Mouse (Mus musculus) cerebellum, adult 11-12 months (tissue): ENCODE measurements around the gene Ttf1.

Source experiments
- DNase-seq: peaks from one replicate; pipeline ENCODE4 v3.0.0; 2022

Gene Ttf1

GRCm38 (mm10) chr2:29060135-29060597 lies at the start of gene Ttf1:
Gene Ttf1, plus strand, starts transcription at chr2:29060262.
- peak; percentile 90 for DNase-seq

- DNase-seq, result no peak
Measured at GRCm38 (mm10) chr2:29012523-29012922, 47.5 kb upstream of the Ttf1 start.

GRCm38 (mm10) chr2:29016599-29017587 lies 43.2 kb upstream of the Ttf1 start:
- no peak for DNase-seq

DNA sequence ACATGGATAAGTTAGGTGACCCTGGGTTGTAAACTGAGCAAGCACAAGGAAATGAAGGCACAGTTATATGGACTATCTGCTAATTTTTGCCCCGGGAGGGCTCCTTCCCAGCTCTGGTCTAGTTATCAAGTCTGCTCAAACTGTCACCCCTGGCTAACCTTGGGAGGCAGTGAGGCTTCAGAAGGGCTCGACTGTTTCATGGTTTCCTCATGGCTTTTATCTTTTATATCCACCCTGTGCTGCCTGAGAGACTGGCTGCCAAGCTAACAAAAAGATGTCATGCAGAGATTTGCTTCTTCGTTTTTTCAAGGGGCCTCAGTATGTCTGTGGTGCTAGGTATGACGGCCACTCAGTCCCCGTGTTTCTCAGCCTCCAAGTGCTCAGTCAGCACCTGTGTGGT lies 41.4 kb upstream of the Ttf1 start:
- DNase-seq, result no peak

- DNase-seq, result no peak
Measured at GRCm38 (mm10) chr2:29021025-29021424, 39.0 kb upstream of the Ttf1 start.

GRCm38 (mm10) chr2:29023001-29023400 lies 37.1 kb upstream of the Ttf1 start:
- DNase-seq, result no peak

GRCm38 (mm10) chr2:29025284-29025683 lies 34.8 kb upstream of the Ttf1 start:
- DNase-seq, result no peak

DNA sequence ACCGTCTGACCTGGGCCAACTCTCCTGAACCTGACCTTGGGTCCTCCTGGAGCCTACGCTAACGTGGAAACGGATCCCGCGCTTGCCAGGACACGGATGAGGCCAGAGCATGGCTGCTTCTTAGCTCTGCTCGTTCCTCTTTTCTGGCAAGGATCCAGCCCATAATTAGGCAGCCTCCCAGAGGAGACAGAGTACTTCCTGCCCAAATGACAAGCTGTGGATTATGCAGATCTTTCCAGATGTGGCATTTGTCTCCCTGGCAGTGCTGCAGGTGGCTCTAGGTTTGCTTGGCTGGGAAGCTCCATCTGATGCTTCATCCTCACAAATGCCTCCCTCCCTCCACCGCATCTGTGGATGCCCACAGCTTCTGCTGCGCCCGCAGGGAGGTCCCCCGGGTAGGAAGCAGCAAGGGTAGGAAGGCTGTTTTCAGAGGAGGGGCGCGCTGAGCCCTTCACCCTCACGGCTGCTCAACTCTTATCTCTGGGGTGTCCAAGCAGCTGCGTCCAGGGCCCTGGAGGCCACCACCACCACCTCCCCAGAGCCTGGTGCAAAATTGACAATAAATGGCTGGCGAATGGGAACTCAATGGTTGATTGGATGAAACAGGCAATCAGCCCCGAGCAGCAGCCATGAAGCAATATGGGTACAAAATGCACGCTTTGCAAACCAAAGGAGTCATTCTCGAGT lies 29.9 kb upstream of the Ttf1 start:
- no peak for DNase-seq

DNA sequence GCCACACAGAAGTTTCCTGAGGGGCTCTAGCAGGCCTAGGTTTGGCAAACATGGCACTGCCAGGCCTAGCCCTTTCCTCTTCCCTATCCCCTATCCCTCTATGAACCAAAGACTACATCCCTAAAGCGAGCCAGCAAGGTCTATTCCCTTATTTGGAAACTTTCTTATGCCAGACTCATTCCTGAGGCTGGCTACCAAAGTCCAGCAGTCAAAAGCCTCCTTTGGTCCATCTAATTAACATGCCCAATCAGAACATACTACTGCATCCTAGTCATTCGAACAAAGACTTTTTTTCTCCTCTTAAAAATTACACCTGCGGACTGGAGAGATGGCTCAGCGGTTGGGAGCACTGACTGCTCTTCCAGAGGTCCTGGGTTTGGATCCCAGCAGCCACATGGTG lies 28.1 kb upstream of the Ttf1 start:
- DNase-seq, result no peak

DNA sequence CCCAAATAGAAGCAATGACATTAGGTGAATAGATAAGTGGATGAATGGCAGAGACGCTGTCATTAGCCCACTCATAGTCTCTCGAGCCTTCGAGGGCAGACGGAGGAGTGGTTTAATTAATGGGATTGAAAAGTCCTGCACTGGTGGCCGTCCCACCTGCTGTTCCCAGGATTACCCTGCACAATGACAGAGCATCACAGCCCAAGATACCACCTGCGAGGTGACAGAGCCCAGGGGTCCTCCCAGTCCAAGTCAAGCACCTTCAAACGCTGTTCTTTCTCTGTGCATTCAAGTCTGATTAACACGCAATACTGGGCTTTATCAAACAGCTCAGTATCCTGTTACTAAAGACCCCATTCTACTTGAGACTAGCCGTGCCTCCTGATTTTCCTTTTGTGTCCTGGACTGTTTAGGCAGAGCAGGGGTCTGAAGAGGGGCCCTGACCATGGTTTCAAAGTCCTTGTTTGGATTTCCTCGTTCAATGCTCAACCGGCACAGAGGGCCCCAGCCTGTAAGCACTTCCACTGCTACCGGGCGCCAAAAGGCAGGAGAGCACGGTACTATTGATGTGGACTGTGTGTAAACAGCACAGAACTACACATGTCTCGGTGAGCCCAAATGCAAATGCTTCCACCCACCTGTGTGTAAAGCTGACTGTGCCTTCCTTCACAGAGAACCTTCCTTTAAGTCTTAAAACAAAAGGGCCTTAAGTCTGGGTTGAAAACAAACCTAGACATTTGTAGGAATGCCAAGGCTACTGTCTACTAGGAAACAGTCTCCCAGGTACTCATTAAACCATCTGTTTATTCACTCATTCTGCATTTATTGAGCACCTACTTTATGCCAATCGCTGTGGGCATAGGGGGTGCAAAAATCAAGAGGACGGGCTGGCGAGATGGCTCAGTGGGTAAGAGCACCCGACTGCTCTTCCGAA lies 25.3 kb upstream of the Ttf1 start:
- DNase-seq, result no peak

DNA sequence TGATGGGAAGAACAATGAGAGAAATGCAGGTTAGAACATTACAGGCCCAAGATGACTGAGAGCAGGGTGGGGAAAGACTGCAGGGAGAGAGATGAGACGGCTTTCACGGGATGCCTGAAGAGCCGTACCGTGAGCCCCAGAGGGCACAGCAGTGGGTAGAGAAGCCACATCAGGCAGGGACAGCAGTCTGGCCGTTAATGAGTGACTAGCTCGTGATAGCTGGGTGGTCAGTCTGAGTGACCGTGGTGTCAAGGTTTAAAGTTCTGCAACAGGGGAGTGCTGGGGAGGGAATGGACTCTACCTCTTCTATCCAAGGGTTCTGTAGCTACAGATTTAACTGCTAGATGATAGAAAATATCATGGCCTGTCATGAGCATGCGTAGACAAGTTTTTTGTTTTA lies 24.4 kb upstream of the Ttf1 start:
- DNase-seq, result no peak

DNA sequence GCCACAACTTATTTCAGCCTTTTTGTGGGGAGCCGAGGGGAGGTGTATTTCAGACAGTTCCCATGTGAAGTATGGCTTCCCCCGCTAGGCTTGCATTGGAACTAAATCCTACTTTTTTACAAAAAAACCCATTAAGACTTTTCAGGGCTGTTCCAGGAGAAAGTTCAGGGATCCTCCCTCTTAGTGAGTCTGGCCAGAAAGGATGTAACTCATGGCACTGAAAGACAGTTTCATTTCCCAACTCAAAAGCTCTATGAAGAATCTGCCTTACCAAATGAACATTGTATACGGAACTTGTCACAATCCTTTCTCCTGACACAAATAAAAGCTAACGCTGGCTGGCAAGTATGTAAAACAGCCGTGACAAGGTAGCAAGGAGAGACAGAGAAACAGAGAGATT lies 20.3 kb upstream of the Ttf1 start:
- DNase-seq, result no peak

GRCm38 (mm10) chr2:29040594-29041476 lies 19.2 kb upstream of the Ttf1 start:
- no peak for DNase-seq

GRCm38 (mm10) chr2:29041477-29041768 lies 18.6 kb upstream of the Ttf1 start:
- no peak for DNase-seq

GRCm38 (mm10) chr2:29042124-29042523 lies 17.9 kb upstream of the Ttf1 start:
- no peak for DNase-seq

DNA sequence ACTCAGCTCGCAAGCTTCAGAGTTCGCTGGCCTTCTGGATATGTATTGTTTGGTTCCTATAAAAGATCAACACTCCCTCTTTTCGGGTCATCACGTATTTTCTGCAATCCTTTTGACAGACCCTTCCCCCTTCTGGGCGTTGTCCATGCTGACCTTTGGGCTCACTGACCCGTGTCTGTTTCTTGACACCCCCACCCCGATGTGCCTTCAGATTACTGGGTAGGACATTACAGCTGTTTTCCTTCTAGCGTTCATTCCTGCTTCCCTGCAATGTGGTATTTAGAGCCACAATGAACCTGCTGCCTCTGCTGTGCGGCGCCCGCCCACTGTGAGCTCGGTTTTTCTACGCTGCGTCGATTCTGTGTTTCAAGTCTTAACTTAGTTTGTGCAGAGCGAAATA lies 13.9 kb upstream of the Ttf1 start:
- DNase-seq, result no peak

DNA sequence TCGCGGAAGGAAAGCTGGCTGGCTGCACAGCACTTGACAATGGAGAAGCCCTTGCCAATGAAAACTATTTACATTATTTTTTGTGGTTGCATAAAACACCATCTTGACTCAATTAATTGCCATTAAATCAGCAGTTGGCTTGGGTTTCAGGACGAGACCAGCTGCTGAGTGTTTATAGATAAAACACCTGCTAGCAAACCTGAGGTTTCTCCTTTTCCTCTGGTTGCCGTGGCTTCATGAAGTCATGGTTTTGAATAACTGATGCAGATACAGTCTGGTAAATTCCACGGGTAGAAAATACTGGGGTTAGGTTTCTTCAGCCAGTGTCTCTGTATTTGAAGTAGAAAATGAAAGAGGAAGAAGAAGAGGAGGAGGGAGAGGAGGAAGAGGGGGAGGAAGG lies 8.1 kb upstream of the Ttf1 start:
- no peak for DNase-seq

- peak; percentile 7 for DNase-seq
Measured at GRCm38 (mm10) chr2:29052943-29053454, 7.1 kb upstream of the Ttf1 start.

GRCm38 (mm10) chr2:29053802-29054544 lies 6.1 kb upstream of the Ttf1 start:
- DNase-seq, result peak; percentile 16

DNA sequence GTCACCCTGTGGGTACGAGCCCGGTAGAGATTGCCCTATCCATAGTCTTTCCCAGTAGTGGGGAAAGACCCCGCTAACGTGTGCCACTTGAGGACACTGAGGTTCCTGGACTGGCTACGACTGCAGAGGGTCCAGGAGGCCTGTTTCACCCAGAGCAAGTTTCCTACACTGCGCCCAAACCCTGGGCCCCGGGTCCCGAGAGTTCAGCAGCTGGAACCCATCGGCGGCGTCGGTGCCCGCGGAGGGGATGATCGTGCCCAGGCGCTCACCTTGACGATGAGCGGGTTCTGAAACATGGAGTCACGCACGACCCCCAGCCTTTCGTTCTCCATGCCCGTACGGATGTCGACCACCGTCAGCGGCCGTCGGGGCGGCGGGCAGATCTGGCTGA lies 5.5 kb upstream of the Ttf1 start:
- DNase-seq, result no peak

- no peak for DNase-seq
Measured at GRCm38 (mm10) chr2:29054991-29055390, 5.1 kb upstream of the Ttf1 start, which contains the start of gene Cfap77. Gene Cfap77, minus strand, starts transcription at chr2:29055066.
